In genomic region chr2:32574901-32575585, GRCm38 (mm10) we compare ENCODE assay signal across 8 mouse cellular contexts. TPM values are rescaled to one million over a fixed set of nuclear protein-coding genes. Genes with fewer than 3 reads are reported as not detected.
DNase-seq lines count a peak whose midpoint lies in the region; ATAC-seq lines count a peak whose summit lies in the region.

No protein-coding gene starts in this region.

- H3K27me3 ChIP-seq in forebrain, embryonic 14.5 days (replicated peaks; ENCODE audit: control insufficient read depth, insufficient read depth, low read length): 0 out of 2 replicates have a peak, but pooled peaks cover 5% of the 10 kb centered on the region
- H3K27me3 ChIP-seq in limb, embryonic 11.5 days (ENCODE audit: control insufficient read depth, insufficient read depth, low read length): peaks cover 14% of the 10 kb centered on the region
- peaks cover 40% of the 10 kb centered on the region for H3K27me3 ChIP-seq in midbrain, embryonic 12.5 days

- H3K9ac ChIP-seq in forebrain, embryonic 14.5 days (ENCODE audit: low read length): peak overlapping the region; percentile 66
- peak overlapping the region; percentile 58 for H3K9ac ChIP-seq in limb, embryonic 11.5 days (ENCODE audit: low read length)
- peak overlapping the region; percentile 61 for H3K9ac ChIP-seq in midbrain, embryonic 12.5 days (replicated peaks)

- H3K9me3 ChIP-seq in forebrain, embryonic 14.5 days (replicated peaks; ENCODE audit: control insufficient read depth, low read length): no peaks in the 10 kb centered on the region
- H3K9me3 ChIP-seq in limb, embryonic 11.5 days (ENCODE audit: control insufficient read depth, low read length): no peaks in the 10 kb centered on the region
- no peaks in the 10 kb centered on the region for H3K9me3 ChIP-seq in midbrain, embryonic 12.5 days

- H3K4me3 ChIP-seq in forebrain, embryonic 14.5 days (ENCODE audit: low read depth, low read length): peak overlapping the region; percentile 49
- peak overlapping the region; percentile 52 for H3K4me3 ChIP-seq in limb, embryonic 11.5 days (ENCODE audit: low read depth, low read length)
- H3K4me3 ChIP-seq in midbrain, embryonic 12.5 days: peak overlapping the region; percentile 48

- DNase-seq in adrenal gland, adult (ENCODE audit: inconsistent age in 2 of 2, low spot score in 1 of 2): peak; percentile 39 to 79
- no peak for DNase-seq in adrenal gland, postnatal 4 days (ENCODE audit: low spot score in 2 of 2)
- peak; percentile 59 for DNase-seq in c-Kit-positive CD71-positive TER-119-positive erythroid progenitor cells, embryonic 14.5 days (ENCODE audit: low spot score)
- peak; percentile 70 for DNase-seq in forebrain, embryonic 14.5 days (ENCODE audit: low spot score)
- DNase-seq in limb, embryonic 11.5 days (ENCODE audit: low spot score): peak; percentile 76
- DNase-seq in spleen, postnatal 36 days (ENCODE audit: low spot score in 2 of 2): peak; percentile 34 to 49

- 0 out of 2 replicates have a peak, but pooled peaks cover 7% of the 10 kb centered on the region for H3K36me3 ChIP-seq in forebrain, embryonic 14.5 days (ENCODE audit: control insufficient read depth, insufficient read depth, low read length)
- H3K36me3 ChIP-seq in limb, embryonic 11.5 days (ENCODE audit: control insufficient read depth, insufficient read depth, low read length): peaks cover 2% of the 10 kb centered on the region; the same call in 1 of the 2 replicates
- 0 out of 2 replicates have a peak, but pooled peaks cover 7% of the 10 kb centered on the region for H3K36me3 ChIP-seq in midbrain, embryonic 12.5 days

- peak overlapping the region; percentile 100 for H3K4me2 ChIP-seq in forebrain, embryonic 14.5 days (ENCODE audit: low read length)
- peak overlapping the region; percentile 81 for H3K4me2 ChIP-seq in limb, embryonic 11.5 days (ENCODE audit: low read depth, severe bottlenecking)
- peak overlapping the region; percentile 100 for H3K4me2 ChIP-seq in midbrain, embryonic 12.5 days (replicated peaks)

- no peak overlapping the region for H3K27ac ChIP-seq in forebrain, embryonic 14.5 days (ENCODE audit: low read depth, low read length)
- H3K27ac ChIP-seq in limb, embryonic 11.5 days (replicated peaks; ENCODE audit: low read depth, low read length): no peak overlapping the region
- H3K27ac ChIP-seq in midbrain, embryonic 12.5 days (replicated peaks): no peak overlapping the region

- peaks cover 7% of the 10 kb centered on the region for H3K4me1 ChIP-seq in forebrain, embryonic 14.5 days (ENCODE audit: control insufficient read depth, insufficient read depth, low read length)
- peaks cover 8% of the 10 kb centered on the region for H3K4me1 ChIP-seq in limb, embryonic 11.5 days (ENCODE audit: control insufficient read depth, insufficient read depth, low read length)
- H3K4me1 ChIP-seq in midbrain, embryonic 12.5 days: peaks cover 26% of the 10 kb centered on the region

- 0 out of 2 replicates have a peak, but pooled peaks have one; percentile 33 for ATAC-seq in forebrain, embryonic 14.5 days
- peak; percentile 54 for ATAC-seq in inflammation-experienced regulatory T-cells, adult 6 months
- no peak for ATAC-seq in limb, embryonic 11.5 days (ENCODE audit: insufficient number of reproducible peaks, low FRiP score, low TSS enrichment, low read depth)
- ATAC-seq in midbrain, embryonic 12.5 days (ENCODE audit: low FRiP score, low read depth): no peak

- WGBS in forebrain, embryonic 14.5 days: under 1% methylated on average over 26 of the region's 26 CpGs
- 1% methylated on average over 26 of the region's 26 CpGs for WGBS in limb, embryonic 11.5 days
- under 1% methylated on average over 26 of the region's 26 CpGs for WGBS in midbrain, embryonic 12.5 days

RNA-seq across cellular contexts. Expression of gene 9430097D07Rik, which starts 0.4 kb away (rescaled TPM):
- not detected for total RNA-seq in adrenal gland, postnatal 4 days (2021)
- 0.30 and 0.61 TPM in 2 replicates for polyA plus RNA-seq in forebrain, embryonic 14.5 days (2014; fragmentation: Nextera tagmentation; extraction: Ambion mirVana)
- under 1 TPM in 1 of 3 experiments, not detected in 2; 0.31 TPM for polyA plus RNA-seq in inflammation-experienced regulatory T-cells, adult 6 months (2017; shearing (Covaris generic))
- polyA plus RNA-seq in limb, embryonic 11.5 days (2014; fragmentation: Nextera tagmentation; extraction: Ambion mirVana): 0.33 and 0.34 TPM in 2 replicates
- 0.16 and 0.56 TPM in 2 replicates for polyA plus RNA-seq in midbrain, embryonic 12.5 days (2016; fragmentation: Nextera tagmentation; extraction: Ambion mirVana)

RNA-seq across cellular contexts. Expression of gene Pip5kl1, which starts 0.4 kb away (rescaled TPM):
- total RNA-seq in adrenal gland, postnatal 4 days (2021): under 1 TPM; 0.31 to 0.73 TPM
- 4.7 TPM in 2 replicates for polyA plus RNA-seq in forebrain, embryonic 14.5 days (2014; fragmentation: Nextera tagmentation; extraction: Ambion mirVana)
- not detected for polyA plus RNA-seq in inflammation-experienced regulatory T-cells, adult 6 months (2017; shearing (Covaris generic))
- polyA plus RNA-seq in limb, embryonic 11.5 days (2014; fragmentation: Nextera tagmentation; extraction: Ambion mirVana): 3.3 and 4.0 TPM in 2 replicates
- polyA plus RNA-seq in midbrain, embryonic 12.5 days (2016; fragmentation: Nextera tagmentation; extraction: Ambion mirVana): 2.7 and 3.1 TPM in 2 replicates

RNA-seq across cellular contexts. Expression of gene Dpm2, which starts 4.4 kb away (rescaled TPM):
- total RNA-seq in adrenal gland, postnatal 4 days (2021): 10 to 100 TPM; 61.9 to 64.5 TPM
- 143 and 152 TPM in 2 replicates for polyA plus RNA-seq in forebrain, embryonic 14.5 days (2014; fragmentation: Nextera tagmentation; extraction: Ambion mirVana)
- polyA plus RNA-seq in inflammation-experienced regulatory T-cells, adult 6 months (2017; shearing (Covaris generic)): 100 to 1,000 TPM; 126 to 160 (median 144) TPM
- 89.0 and 98.6 TPM in 2 replicates for polyA plus RNA-seq in limb, embryonic 11.5 days (2014; fragmentation: Nextera tagmentation; extraction: Ambion mirVana)
- polyA plus RNA-seq in midbrain, embryonic 12.5 days (2016; fragmentation: Nextera tagmentation; extraction: Ambion mirVana): 109 and 121 TPM in 2 replicates

RNA-seq across cellular contexts. Expression of gene St6galnac4, which starts 11.9 kb away (rescaled TPM):
- total RNA-seq in adrenal gland, postnatal 4 days (2021): 10 to 100 TPM; 16.4 to 19.4 TPM
- 18.7 and 21.4 TPM in 2 replicates for polyA plus RNA-seq in forebrain, embryonic 14.5 days (2014; fragmentation: Nextera tagmentation; extraction: Ambion mirVana)
- 10 to 100 TPM; 31.5 to 42.6 (median 33.5) TPM for polyA plus RNA-seq in inflammation-experienced regulatory T-cells, adult 6 months (2017; shearing (Covaris generic))
- 21.2 and 21.5 TPM in 2 replicates for polyA plus RNA-seq in limb, embryonic 11.5 days (2014; fragmentation: Nextera tagmentation; extraction: Ambion mirVana)
- polyA plus RNA-seq in midbrain, embryonic 12.5 days (2016; fragmentation: Nextera tagmentation; extraction: Ambion mirVana): 16.1 and 17.9 TPM in 2 replicates

RNA-seq across cellular contexts. Expression of gene St6galnac6, which starts 24.5 kb away (rescaled TPM):
- total RNA-seq in adrenal gland, postnatal 4 days (2021): 10 to 100 TPM; 53.0 to 58.0 TPM
- 4.7 and 5.7 TPM in 2 replicates for polyA plus RNA-seq in forebrain, embryonic 14.5 days (2014; fragmentation: Nextera tagmentation; extraction: Ambion mirVana)
- 1 to 10 TPM; 3.4 to 5.1 (median 4.3) TPM for polyA plus RNA-seq in inflammation-experienced regulatory T-cells, adult 6 months (2017; shearing (Covaris generic))
- polyA plus RNA-seq in limb, embryonic 11.5 days (2014; fragmentation: Nextera tagmentation; extraction: Ambion mirVana): 6.5 and 7.5 TPM in 2 replicates
- 10.6 and 11.2 TPM in 2 replicates for polyA plus RNA-seq in midbrain, embryonic 12.5 days (2016; fragmentation: Nextera tagmentation; extraction: Ambion mirVana)

Comparison
In these comparisons a context has a peak if more than half of its experiments do, and no peak if none do; other contexts are left out.
1. DNase-seq: peak in adrenal gland, adult (2 of 2), c-Kit-positive CD71-positive TER-119-positive erythroid progenitor cells, embryonic 14.5 days (single experiment), forebrain, embryonic 14.5 days (single experiment), limb, embryonic 11.5 days (single experiment) and spleen, postnatal 36 days (2 of 2); none in adrenal gland, postnatal 4 days (0 of 2).
2. ATAC-seq: peak in forebrain, embryonic 14.5 days (single experiment) and inflammation-experienced regulatory T-cells, adult 6 months (single experiment); none in limb, embryonic 11.5 days (single experiment) and midbrain, embryonic 12.5 days (single experiment).
3. Peak in every context shown above with its lines, with median percentiles within 50 percentile points of each other: H3K4me2 ChIP-seq, H3K4me3 ChIP-seq and H3K9ac ChIP-seq.